Mouse (Mus musculus) heart, adult 2 months (tissue): ENCODE results near the gene Tmem268. TPM values are rescaled to one million over a fixed set of nuclear protein-coding genes. Genes with fewer than 3 reads are reported as not detected.

Experiments
- DNase-seq, 2 experiments: peaks; one replicate each; pipeline ENCODE4 v3.0.0; 2021
- H3K27ac ChIP-seq: fragments of 200-600 bp; 2 replicates; pipeline ENCODE4 v1.8.1; 2022
- H3K27me3 ChIP-seq: fragments of 200-500 bp; 2 replicates; pipeline ENCODE4 v1.6.1; 2012; ENCODE audit warnings: mild to moderate bottlenecking, low read length, inconsistent platforms, mixed read lengths; ENCODE audit not compliant: control insufficient read depth, insufficient read depth
- H3K36me3 ChIP-seq: fragments of 200-500 bp; 2 replicates; pipeline ENCODE4 v1.6.1; 2012; ENCODE audit warnings: low read length, inconsistent platforms; ENCODE audit not compliant: control insufficient read depth, insufficient read depth
- H3K4me1 ChIP-seq: fragments of 200-500 bp; 2 replicates; pipeline ENCODE4 v1.6.1; 2011; ENCODE audit warnings: low read length; ENCODE audit not compliant: control insufficient read depth, insufficient read depth
- H3K4me3 ChIP-seq: fragments of 200-600 bp; 2 replicates; pipeline ENCODE4 v1.8.1; 2022
- H3K79me2 ChIP-seq: fragments of 200-500 bp; replicated peaks from 2 replicates; pipeline ENCODE4 v1.6.1; 2012; ENCODE audit warnings: mild to moderate bottlenecking, inconsistent platforms, low read length, moderate library complexity, mixed read lengths; ENCODE audit not compliant: control insufficient read depth, insufficient read depth
- H3K9ac ChIP-seq: fragments of 200-500 bp; 2 replicates; pipeline ENCODE4 v1.6.1; 2012; ENCODE audit warnings: low read depth, mild to moderate bottlenecking, control low read depth, inconsistent platforms, low read length, mixed read lengths
- CTCF ChIP-seq: fragments of 200-600 bp; IDR thresholded peaks from 2 replicates; pipeline ENCODE4 v1.8.1; 2022; ENCODE audit warnings: antibody characterized with exemption, mild to moderate bottlenecking, moderate library complexity
- EP300 ChIP-seq: fragments of 200-500 bp; IDR thresholded peaks from 2 replicates; pipeline ENCODE4 v1.6.1; 2011; ENCODE audit warnings: low read depth, low read length, control low read depth; ENCODE audit not compliant: insufficient read depth
- POLR2A ChIP-seq: fragments of 200-500 bp; IDR thresholded peaks from 2 replicates; pipeline ENCODE4 v1.6.1; 2011; ENCODE audit warnings: mild to moderate bottlenecking, low read depth, low read length, control low read depth; ENCODE audit not compliant: insufficient read depth
- WGBS: fragments of 180-500 bp; shearing (Covaris S2); methylation state at CpG from one replicate; pipeline ENCODE4 v1.1.7; 2018; 5-methylcytosine and 5-hydroxymethylcytosine counted together
- intact Hi-C: fragments of 180-260 bp; cut with DNase I; formaldehyde crosslinking; loops from one replicate; pipeline ENCODE4 v1.15.1; 2025
- polyA plus RNA-seq: library from polyadenylated mRNA; depleted of rRNA; stranded (reverse); fragments of >200 nt; gene quantifications from 2 replicates; pipeline ENCODE4 v1.2.3, GENCODE M21; 2012
- total RNA-seq, 2 experiments: library from RNA; stranded (reverse); gene quantifications; 2 replicates each; pipeline ENCODE4 v1.2.3; 2021

Gene Tmem268
- total and polyA plus RNA-seq, 3 experiments = 8.3 to 11.0 (median 10.9) TPM

DNA sequence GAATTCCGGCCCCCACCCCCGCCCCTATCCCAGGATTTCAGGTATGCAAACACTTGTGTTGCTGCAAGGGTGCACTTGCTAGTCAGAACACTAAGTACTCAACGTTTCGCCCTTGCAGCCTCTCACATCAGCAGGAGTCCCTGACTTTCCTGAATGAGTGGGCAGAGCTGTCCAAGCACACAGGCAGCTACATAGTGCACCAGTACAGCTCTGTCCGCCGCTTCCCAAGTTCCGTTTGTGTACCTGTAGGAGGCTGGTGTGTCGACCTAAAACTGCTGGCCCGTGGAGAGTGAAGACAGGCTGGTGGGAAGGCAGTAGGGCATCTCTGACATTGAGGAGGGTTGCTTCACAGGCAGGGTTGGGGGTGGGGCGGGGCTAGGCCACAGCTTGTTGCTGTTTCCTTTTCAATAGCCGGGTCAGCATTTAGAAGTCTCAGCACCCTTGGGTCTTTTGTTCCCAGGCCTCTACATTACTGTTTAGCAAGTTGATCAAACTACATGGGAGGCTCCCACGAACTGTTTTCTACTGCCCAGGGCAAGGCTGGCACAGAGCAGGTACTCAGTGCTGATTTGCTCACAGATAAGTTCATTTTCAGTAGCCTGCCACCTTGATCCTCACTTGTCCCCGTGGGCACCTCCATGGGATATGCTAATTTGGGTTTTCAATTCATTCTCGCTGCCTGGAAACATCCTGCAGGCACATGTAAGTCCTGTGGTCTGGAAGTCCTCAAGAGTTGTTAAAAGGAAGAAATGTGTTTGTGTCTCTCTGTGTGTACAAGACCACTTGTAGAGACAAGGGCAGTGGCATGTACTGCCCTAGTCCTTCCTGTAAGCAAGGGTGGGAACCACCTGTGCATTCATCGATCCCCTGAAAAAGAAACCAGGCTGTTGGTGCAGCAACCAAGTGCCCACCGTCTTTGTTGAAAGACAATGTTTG, 1.2 kb upstream of the Tmem268 start:
- Histone ChIP-seq H3K79me2 (no peaks in the 10 kb centered on the region), H3K4me1 (peaks cover 10% of the 10 kb centered on the region), H3K36me3 (peaks cover 2% of the 10 kb centered on the region; the same call in 1 of the 2 replicates), H3K27ac (peak overlapping the region; percentile 94), H3K27me3 (no peaks in the 10 kb centered on the region), H3K9ac (no peak overlapping the region), H3K4me3 (no peak overlapping the region; the same call in 1 of the 2 replicates)
- WGBS = 50% methylated on average over 16 of the region's 16 CpGs
- TF ChIP-seq CTCF = no peak
- TF ChIP-seq EP300 = no peak
- TF ChIP-seq POLR2A = no peak
- intact Hi-C loops = loop anchor here (1.0 to 10.0 kb wide), 4 partner anchors 12 to 1033 kb away; partner anchors contain the start of genes 4933430I17Rik and Pole3
- no peak for DNase-seq

DNA sequence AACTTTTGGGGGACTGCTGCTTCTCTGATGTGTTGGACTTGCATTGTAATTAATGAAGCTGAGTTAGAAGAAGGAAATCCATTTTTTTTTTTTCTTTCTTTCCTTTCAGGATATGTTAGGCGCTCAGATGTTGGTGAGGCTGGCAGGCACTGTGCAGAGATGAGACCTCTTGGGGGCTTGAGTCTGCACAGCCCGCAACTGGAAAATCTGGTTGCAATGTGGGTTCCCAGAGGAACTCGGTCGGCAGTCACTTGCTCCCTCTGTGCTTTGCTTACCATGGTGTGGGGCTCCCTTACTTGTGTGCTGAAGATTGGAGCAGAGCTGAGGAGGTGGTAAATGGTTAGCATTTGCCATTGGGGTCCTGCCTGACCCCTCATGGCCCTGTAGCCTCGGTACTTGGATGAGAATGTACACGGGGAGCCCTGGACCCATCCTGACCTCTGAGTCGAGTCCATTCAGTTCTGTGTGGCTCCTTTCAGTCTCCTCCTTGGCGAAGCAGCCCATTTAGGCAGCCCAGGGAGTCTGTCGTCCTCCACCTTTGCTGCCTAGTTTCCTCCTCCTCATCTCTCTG, 631 bp downstream of the Tmem268 start:
- Histone ChIP-seq H3K27me3 (no peaks in the 10 kb centered on the region), H3K79me2 (no peaks in the 10 kb centered on the region), H3K36me3 (no peaks in the 10 kb centered on the region; the same call in 1 of the 2 replicates), H3K27ac (peak overlapping the region; percentile 94), H3K9ac (peak overlapping the region; percentile 87), H3K4me1 (peaks cover 10% of the 10 kb centered on the region), H3K4me3 (peak overlapping the region; percentile 94)
- intact Hi-C loops = loop anchor here (2.0 to 10.0 kb wide), 3 partner anchors 38 to 1034 kb away; partner anchors contain the start of genes 4933430I17Rik and Pole3
- 43% methylated on average over 9 of the region's 9 CpGs for WGBS
- TF ChIP-seq CTCF (no peak), POLR2A (no peak), EP300 (no peak)
- DNase-seq = no peak

DNA sequence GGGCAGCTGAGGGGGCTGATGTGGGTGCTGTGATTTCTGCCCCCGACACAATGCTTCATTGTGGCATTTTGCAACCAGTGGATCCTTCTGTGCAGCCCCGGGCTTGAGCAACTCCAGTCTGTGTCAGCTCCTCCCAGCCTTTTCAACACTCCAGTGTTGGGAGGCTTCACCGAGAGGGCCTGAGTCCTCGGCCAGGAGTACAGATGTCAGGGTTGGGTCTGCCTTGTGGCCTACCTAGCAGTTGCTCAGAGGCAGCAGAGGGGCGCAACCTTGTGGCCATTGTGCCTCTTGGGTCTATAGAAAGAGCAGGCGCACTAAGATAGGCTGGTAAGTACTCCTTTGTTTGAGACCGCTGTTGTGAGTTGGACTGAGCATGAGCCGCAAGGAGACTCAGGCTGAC, 1.5 kb downstream of the Tmem268 start:
- DNase-seq = peak in 1 of 2 experiments; percentile 50
- no peaks in the 10 kb centered on the region; the same call in 1 of the 2 replicates for H3K36me3 ChIP-seq
- H3K79me2 ChIP-seq = no peaks in the 10 kb centered on the region
- no peak overlapping the region; the same call in 1 of the 2 replicates for H3K27ac ChIP-seq
- intact Hi-C loops = no loop called here
- no peak overlapping the region for H3K9ac ChIP-seq
- no peaks in the 10 kb centered on the region for H3K27me3 ChIP-seq
- WGBS = 66% methylated on average over 8 of the region's 8 CpGs
- H3K4me1 ChIP-seq = peaks cover 10% of the 10 kb centered on the region
- H3K4me3 ChIP-seq = no peak overlapping the region
- TF ChIP-seq CTCF = 0 out of 2 replicates have a peak, but pooled peaks have one; percentile 3
- TF ChIP-seq POLR2A = no peak

DNA sequence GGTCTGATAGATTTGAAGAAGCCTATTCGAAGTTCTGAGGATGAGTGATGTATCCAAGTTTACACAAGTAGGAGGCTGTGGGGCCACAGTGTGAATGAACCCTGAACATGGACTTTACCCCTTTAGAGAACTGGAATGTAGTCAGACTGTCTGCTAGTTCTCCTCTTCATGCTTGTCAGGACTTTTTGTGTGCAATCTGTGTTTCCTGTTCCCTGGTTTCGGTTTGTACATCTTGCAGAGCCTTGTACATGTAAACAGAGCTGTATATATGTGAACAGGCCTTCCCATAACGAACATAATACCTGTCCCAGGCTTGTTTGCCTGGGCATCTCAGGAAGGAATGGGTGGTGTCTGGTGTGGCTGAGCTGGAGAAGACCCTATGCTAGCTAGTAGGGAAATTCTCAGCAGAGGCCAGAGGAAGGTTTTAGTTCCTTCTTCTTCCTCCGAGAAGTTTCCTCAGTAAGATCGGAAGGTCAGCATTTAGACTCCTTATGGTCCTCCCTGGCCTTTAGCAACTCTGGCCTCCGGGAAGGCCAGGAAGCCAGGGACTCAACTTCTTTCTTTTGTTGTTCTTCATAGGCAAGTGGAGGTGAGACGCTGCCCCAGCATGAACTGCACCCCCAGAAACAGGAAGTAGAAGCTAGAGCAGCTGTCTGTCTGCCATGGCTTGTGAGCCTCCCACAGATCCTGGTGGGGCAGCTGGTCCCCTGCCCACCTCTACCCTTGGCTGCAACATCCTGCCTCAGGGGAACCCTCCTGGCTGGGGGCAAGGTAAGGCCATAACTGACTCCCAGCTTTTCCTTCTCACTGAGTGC, 3.5 kb downstream of the Tmem268 start:
- H3K9ac ChIP-seq = no peak overlapping the region
- H3K36me3 ChIP-seq = no peaks in the 10 kb centered on the region; the same call in 1 of the 2 replicates
- WGBS = 52% methylated on average over 7 of the region's 7 CpGs
- H3K27me3 ChIP-seq = no peaks in the 10 kb centered on the region
- DNase-seq = peak in 1 of 2 experiments; percentile 44
- H3K27ac ChIP-seq = peak overlapping the region; percentile 5
- intact Hi-C loops = no loop called here
- no peaks in the 10 kb centered on the region for H3K79me2 ChIP-seq
- H3K4me3 ChIP-seq = no peak overlapping the region
- TF ChIP-seq EP300 = no peak
- TF ChIP-seq CTCF = no peak
- no peak for TF ChIP-seq POLR2A
- H3K4me1 ChIP-seq = peaks cover 8% of the 10 kb centered on the region

DNA sequence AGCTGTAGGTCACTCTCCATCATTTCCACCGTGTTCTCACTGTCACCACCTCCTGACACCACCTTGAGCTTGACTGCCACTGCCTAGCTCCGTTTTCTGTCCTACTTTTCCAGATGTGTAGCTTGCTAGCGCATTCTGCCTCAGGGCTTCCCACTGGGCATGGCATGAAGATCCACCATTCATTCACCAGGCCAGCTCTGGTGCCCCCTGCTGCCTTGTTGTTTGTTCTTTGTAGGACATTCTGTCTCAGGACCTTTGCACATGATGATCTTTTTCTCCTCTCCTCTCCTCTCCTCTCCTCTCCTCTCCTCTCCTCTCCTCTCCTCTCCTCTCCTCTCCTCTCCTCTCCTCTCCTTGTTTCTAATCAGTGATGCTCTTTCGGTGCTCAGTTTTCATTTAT, 4.2 kb downstream of the Tmem268 start:
- 82% methylated on average over 4 of the region's 4 CpGs for WGBS
- Histone ChIP-seq H3K4me1 (peaks cover 6% of the 10 kb centered on the region), H3K36me3 (no peaks in the 10 kb centered on the region; the same call in 1 of the 2 replicates), H3K4me3 (no peak overlapping the region), H3K9ac (no peak overlapping the region), H3K27me3 (no peaks in the 10 kb centered on the region), H3K27ac (no peak overlapping the region), H3K79me2 (no peaks in the 10 kb centered on the region)
- intact Hi-C loops = no loop called here
- TF ChIP-seq EP300 = no peak
- no peak for TF ChIP-seq POLR2A
- no peak for TF ChIP-seq CTCF
- DNase-seq = no peak
